Mouse (Mus musculus): ENCODE measurements around the gene Tbx1.

- TF ChIP-seq CTCF (IDR thresholded peaks at IDR 0.05; ENCODE audit: low read depth, low read length) (no peak), POLR2A (IDR thresholded peaks at IDR 0.05; ENCODE audit: insufficient read depth, low read length) (no peak), EP300 (IDR thresholded peaks at IDR 0.05; ENCODE audit: insufficient read depth, low read depth, low read length) (no peak)
Measured at GRCm38 (mm10) chr16:18586076-18586905, 4.2 kb downstream of the Tbx1 start.
